Mouse (Mus musculus) monocyte, adult 5-6 weeks (primary cell): ENCODE results near the gene Tmc5. TPM values are rescaled to one million over a fixed set of nuclear protein-coding genes. Genes with fewer than 3 reads are reported as not detected.

Experiments used
- ATAC-seq: fragments of 153-309, 156-312 bp; replicated peaks from 2 replicates; pipeline ENCODE4 v1.8.0; 2017; ENCODE audit warnings: mild to moderate bottlenecking; ENCODE audit not compliant: low TSS enrichment, insufficient number of reproducible peaks, severe bottlenecking, poor library complexity, low FRiP score
- total RNA-seq: library from RNA; stranded (forward); fragments of 200-1000, 200-491, 200-594 nt; gene quantifications from 3 replicates; pipeline ENCODE4 v1.2.3, GENCODE M21; 2017

Gene Tmc5
- total RNA-seq = not detected in 3 replicates

DNA sequence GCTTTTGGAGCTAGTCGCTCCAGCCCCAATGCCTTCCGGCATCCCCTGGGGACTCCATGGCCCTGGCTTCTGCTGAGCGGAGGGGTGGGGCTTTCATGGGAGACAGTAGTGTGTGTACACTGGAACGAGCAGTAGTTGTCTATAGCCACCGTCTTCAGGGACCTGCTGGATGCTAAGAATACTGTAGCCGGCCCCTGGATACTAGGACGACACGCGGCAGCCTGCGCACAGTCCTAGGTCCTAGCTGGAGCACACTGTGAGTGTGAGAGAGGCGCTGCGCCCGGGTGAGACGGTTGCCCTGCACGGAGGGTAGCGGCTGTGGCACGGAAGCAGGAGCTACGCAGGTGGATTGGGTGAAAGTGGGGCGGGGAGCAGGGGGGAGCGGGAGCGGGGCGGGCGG is at the start of gene Tmc5:
Gene Tmc5, plus strand, starts transcription at position 97 of the 400 bp plus-strand sequence.
- no peak for ATAC-seq

DNA sequence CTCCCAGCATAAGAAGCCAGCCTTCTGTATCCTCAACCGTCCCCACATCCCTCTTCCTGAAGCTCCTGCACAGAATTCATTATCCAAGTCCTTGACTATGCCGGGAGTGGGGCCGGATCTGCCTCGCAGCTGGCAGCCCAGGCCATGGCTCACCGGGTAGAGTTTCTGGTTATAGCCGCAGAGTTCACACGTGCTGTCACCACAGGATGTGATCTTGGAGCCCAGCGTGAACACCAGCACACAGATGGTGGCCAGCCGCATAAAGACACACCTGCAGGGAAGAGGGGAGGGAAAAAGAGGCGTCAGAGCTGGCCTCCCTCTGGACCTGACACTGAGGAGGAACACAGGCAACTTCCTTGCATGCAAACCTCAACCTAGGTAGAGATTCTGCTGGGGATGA is 49.6 kb upstream of the Tmc5 start:
- no peak for ATAC-seq

DNA sequence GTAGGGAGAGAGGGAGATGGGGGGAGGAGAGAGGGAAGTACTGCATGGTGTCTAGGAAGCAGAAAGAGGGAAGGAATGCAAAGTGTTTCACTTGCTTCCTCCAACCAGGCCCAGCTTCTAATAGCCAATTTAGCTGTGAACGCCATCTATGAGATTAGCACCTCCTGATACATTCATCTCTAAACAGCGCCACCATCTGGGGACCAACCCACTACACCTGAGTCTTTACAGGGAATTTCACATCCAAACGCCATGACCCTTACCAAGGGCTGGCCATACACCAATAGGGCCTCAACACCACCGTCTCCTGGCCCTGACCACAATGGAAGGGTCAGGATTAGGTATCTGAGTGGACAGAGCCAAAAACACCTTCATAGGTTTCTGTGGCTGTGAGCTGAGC is 43.2 kb upstream of the Tmc5 start:
- ATAC-seq = no peak

DNA sequence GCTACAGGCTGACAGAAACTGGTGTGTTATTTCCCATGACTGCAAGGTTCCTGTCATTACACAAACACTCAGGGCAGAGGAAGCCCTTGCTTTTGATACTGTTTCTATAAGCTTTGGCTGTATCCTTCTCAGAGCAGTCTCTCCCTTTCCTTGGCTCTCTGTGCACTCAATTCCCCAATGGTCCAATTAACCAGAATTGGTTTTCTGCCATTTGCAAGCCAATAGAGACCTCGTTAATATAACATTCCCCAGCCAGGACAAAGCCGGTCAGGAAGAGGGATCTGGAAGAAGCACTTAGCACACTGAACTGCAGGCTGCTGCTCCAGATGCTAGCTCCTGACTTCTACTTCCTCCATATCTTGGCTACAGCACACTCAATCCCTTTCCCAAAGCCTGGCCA is 42.8 kb upstream of the Tmc5 start:
- ATAC-seq = no peak

DNA sequence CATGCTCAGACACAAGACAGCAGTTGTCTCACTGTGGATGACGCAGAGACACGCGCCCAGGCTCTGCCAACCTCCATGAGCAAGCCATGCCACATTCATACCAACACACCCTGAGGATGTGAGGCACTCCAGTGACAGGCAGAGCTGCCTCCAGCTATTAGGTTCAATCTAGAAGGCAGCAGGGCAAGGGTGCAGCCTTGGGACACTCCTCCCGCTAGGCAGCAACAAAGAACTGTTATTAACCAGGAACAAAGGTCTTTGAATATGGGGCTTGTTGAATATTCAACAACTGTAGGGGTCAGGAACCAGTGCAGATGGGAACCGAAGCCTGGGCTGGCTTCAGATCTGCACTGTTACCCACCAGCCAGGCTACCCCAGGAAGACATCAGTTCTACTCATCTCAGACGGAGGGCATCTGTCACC is 28.0 kb upstream of the Tmc5 start:
- ATAC-seq = no peak

DNA sequence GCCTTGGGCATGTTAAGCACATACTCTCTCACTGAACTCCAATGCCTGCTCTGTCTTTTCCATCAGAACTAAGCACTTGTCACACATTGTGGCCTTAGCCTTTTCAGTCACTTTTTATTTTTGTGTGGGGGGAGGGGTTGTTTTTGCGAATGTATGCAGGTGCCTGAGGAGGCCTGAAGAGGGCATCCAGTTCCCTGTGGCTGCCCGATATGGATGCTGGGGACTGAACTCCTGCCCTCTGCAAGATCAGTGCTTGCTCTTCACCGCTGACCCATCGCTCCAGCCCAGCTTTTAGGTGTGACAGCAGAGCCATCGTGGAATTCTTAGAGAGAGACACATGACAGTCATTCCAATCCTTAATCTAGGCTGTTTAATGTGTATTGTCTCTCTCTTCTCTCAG is 25.7 kb upstream of the Tmc5 start:
- ATAC-seq = no peak

DNA sequence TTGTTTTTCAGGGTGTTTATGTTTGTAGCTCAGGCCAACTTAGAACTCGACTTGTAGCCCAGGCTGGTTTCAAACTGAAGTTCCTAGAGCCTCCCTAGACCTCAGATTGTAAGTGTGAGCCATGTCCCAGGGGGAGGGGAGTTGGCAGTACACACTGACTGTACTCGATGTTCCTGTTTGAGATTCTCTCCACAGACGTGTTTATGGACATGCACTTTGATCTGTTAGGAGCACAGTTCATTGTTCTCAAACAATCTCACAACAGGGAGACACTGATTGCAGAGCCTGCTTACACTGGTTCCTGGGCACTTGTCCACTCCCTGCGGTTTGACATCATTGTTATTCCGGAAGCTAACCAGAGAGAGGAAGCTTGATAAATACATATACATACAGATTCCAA is 25.1 kb upstream of the Tmc5 start:
- ATAC-seq = no peak

DNA sequence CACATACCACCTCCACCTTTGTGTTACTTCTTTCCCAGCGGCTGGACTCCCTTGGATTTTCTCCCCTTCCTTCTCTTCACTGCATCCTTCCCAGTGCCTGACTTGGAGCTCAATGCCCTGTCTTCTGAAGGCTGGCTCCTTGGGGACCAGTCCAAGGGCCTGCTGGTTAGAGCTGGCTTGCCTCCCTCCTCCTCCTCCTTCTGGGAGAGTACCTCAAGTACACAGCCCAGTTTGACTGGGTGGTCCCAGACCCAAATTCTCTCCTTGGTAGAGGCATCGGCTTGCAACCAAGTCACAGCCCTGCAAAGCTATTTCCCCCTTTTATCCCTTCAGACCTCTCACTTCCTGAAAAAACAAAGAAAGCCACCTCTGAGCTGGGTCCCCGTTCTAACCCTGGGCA is 18.8 kb upstream of the Tmc5 start:
- no peak for ATAC-seq

DNA sequence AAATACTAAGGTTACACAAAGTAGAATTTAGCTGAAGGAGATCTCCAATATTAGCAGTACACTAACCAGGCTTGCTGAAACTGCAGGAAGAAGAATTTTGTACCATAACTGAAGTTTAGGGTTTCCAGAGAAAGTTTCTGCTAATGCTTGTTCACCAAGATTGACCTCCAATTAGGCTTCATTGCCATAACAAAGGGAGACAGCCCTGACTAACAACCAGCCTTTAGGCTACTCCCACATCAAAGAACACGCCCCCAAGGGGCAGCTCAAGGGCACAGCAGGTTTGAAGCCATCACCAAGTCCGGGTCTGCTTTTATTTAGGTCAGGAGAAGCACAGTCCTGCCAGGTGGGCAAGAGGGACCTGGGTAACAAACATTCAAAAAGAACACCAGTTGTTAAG is 17.2 kb upstream of the Tmc5 start:
- no peak for ATAC-seq

DNA sequence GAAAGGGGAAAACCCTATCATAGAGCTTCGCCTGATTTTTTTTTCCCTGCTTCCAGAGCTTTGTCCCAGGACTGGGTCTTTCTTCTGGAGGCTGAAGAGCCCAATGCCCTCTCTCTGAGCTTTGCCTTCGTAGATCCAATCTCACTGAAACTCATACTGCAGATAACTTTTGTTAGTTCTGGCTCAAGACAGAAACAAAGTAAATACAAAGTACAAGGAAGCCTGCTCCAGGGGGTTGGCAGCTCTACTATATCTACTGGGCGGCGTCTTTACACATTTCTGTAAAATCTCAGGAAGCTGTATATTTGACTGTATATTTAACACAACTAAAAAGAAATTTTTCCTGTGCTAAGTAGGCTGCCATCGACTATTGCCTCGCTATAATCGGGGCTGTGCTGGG is 13.3 kb upstream of the Tmc5 start:
- no peak for ATAC-seq

DNA sequence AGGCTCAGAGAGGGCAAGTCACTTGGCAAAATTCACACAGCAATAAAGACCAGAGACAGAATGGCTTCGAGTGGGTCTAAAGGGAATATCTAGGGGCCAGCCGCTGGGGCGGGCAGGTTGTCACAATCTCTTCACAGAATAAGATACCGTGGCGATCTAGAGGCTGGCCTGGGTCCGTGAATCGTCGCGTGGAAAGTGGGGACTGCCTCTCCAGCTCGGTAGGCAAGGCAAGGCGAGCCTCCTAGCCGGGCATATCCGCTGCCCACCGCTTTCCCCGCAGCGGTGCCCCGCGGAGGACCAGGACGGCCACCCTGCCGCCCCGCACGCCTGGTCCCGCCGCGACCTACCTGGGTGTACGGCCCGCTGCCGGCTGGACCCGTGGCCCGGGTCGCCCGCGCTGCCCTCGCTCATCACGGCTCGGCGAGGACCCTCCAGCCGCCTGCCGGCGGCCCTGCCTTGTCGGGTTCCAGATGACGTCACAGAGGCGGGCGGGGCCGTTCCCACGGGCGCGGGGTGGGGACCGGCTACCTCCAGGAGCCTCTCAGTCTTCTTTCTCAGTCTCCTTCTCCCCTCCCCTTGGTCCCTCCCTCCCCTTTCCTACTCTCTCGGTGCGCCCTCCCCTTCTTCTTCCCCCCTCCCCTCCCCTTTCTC is 12.7 kb upstream of the Tmc5 start, which contains the start of gene Tmc7:
Gene Tmc7, minus strand, starts transcription at position 480 of the 651 bp plus-strand sequence.
- ATAC-seq = no peak

DNA sequence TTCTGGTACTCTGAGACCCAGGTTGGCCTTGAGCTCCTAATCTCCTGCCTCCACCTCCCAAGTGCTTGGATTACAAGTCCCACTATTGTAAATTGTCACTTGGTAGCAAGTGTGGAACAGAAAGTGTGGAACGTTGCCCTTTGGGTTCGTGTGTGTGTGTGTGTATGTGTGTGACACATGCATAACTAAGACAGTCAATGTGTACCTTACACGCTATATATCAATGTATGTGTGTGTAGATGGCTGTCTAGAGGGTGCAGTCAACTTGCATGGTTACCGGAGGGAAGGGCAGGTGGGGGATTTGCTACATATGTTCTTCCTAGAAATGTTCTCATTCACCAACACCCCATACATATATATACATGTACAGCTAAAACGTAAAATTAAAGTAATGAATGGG is 12.2 kb upstream of the Tmc5 start:
- no peak for ATAC-seq

DNA sequence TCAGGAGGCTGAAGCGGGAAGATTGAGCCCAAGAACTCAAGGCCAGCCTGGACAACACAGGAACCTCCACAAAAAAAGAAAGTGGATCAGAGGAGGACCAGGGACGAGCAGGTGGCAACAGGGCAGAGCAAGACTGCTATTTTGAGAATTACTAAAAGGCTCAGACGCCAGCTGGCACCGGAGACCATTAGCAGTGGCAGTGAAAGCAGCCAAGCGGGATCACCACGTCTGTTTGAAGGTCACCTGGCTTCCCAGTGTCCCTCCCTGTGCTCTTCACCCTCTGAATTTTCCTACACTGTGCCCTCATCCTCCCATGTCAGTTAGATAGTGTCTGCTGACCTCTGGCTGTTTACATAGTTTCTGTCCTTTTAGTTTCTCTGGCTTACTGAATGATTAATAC is 11.2 kb upstream of the Tmc5 start:
- no peak for ATAC-seq

DNA sequence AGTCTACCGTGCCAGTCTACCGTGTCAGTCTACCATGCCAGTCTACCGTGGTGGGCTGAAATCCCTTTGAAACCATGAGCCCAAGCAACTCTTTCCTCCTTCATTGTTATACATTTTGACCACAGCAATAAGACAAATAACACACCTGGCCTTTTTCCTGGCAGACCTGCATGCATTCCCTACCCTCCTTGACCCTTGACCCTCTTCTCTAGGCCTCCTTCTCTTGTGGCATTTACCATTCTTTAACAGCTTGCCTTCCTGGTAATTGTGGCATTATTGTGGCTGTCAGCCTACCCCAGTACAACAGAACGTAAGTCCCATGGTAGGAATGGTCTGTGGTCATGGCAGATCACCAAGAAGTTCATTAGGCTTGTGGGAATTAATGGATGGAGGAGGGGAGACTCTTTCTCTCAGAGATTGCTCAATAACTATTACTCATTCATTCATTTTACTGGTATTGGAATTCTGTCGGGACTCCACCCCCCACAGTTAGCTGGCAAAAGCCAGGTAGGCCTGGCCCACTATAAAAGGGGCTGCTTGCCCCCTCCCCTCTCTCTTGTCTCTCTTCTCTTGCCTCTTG is 6.3 kb upstream of the Tmc5 start:
- ATAC-seq = no peak

DNA sequence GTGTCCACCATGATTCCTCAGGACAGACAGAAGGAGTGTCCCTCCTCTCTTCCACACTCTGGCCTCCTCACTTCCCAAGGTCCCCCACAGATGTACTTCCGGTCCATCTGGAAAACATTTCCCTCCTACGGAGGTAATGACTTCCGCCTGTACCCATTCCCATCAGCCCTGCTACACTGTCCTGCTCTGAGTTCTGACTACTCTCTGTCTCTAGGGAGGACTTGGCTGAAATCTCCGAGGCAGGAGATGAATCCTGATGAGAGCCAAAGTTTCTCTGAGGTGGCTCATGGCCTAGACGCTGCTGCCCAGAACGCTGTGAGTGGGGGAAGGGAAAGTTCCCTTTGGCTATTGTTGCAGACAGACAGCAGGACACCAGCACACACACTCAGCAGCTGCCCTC is 5.0 kb upstream of the Tmc5 start:
- no peak for ATAC-seq

GRCm38 (mm10) chr7:118593567-118594407 is 3.3 kb upstream of the Tmc5 start:
- no peak for ATAC-seq

DNA sequence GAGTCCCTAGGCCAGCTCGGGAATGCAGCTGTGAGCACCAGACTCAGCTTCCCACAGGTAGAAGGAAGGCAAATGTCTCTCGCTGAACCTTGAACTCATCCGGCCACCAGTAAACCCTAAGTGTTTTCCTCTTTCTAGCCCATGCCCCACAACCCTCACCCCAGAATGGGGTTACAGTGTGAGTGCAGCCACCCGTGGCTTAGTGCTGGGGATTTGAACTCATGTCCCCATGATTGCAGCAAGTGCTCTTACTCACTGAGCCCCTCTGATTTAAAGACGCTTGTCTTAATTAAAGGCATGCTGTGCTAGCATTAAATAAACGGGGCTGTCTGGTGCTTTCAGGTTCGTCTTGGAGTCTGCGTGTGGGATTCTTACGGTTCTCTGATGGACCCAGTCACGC is 2.5 kb upstream of the Tmc5 start:
- no peak for ATAC-seq

DNA sequence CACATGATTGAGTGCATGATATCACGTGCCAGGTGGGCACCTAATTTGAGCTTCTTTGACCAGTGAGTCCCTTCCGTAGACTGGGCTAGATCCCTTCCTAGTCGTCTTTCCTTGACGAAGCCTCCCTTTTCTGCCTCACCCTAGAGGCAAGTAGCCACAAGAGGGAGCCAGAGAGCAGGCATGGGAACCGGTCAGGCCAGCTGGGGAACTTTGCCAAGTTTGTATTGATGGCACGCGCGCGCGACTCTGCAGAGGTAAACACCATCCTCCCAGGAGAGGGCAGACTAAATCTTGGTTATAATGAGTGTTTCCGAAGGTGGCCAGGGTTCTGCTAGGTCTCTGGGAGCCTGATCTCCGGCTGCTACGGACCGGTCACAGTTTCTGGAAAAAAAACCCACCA is 1.9 kb upstream of the Tmc5 start:
- ATAC-seq = peak; percentile 58

DNA sequence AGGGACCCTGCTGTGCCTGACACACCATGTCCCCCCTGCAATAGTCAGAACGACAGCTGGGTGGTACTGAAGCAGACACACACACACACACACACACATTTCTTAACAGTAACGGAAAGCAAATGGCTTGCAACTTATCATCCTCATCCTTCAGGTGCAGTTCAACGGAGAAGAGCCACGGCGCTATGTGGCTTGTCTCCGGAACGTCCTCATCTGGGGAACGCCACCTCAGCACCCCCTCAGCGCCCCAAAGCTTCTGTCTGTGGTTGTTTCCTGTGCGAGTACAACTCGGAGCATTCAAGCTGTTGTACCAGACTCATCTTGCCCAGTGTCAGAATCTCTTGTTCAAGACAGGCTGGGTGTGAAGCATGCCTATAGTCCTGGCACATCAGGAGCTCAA is 826 bp upstream of the Tmc5 start:
- no peak for ATAC-seq
